Mouse (Mus musculus): ENCODE measurements at regions not wholly inside any gene's neighbourhood (a gene's known extent, or its start where the extent isn't known, plus 50 kb on each side); places are given as distances from the start of the nearest gene placed in this dataset.

GRCm38 (mm10) chr2:117399487-117399886, 56.7 kb upstream of the Rasgrp1 start:
- no peak for DNase-seq (ENCODE audit: low spot score)

- DNase-seq (ENCODE audit: low spot score), result no peak
Measured at GRCm38 (mm10) chr2:117403425-117404175, 60.8 kb upstream of the Rasgrp1 start.

GRCm38 (mm10) chr2:117405453-117405852, 62.7 kb upstream of the Rasgrp1 start:
- DNase-seq (ENCODE audit: low spot score), result no peak

GRCm38 (mm10) chr2:117408241-117408640, 65.4 kb upstream of the Rasgrp1 start:
- DNase-seq (ENCODE audit: low spot score), result no peak

- no peak for DNase-seq (ENCODE audit: low spot score)
Measured at GRCm38 (mm10) chr2:117412045-117412606, 69.3 kb upstream of the Rasgrp1 start.

- DNase-seq (ENCODE audit: low spot score), result peak; percentile 34
Measured at GRCm38 (mm10) chr2:117417229-117417970, 74.6 kb upstream of the Rasgrp1 start.

GRCm38 (mm10) chr2:117418121-117418615, 75.4 kb upstream of the Rasgrp1 start:
- DNase-seq (ENCODE audit: low spot score), result no peak

- no peak for DNase-seq (ENCODE audit: low spot score)
Measured at GRCm38 (mm10) chr2:117418711-117419110, 75.9 kb upstream of the Rasgrp1 start.

GRCm38 (mm10) chr2:117421376-117421775, 78.6 kb upstream of the Rasgrp1 start:
- DNase-seq (ENCODE audit: low spot score), result no peak

GRCm38 (mm10) chr2:117422756-117423155, 80.0 kb upstream of the Rasgrp1 start:
- no peak for DNase-seq (ENCODE audit: low spot score)

GRCm38 (mm10) chr2:117429205-117429604, 86.4 kb upstream of the Rasgrp1 start:
- DNase-seq (ENCODE audit: low spot score), result no peak

- no peak for DNase-seq (ENCODE audit: low spot score)
Measured at GRCm38 (mm10) chr2:117432010-117432409, 89.2 kb upstream of the Rasgrp1 start.

- DNase-seq (ENCODE audit: low spot score), result no peak
Measured at GRCm38 (mm10) chr2:117432923-117433322, 90.1 kb upstream of the Rasgrp1 start.

GRCm38 (mm10) chr2:117433482-117433881, 90.7 kb upstream of the Rasgrp1 start:
- DNase-seq (ENCODE audit: low spot score), result no peak

GRCm38 (mm10) chr2:117438079-117438478, 95.3 kb upstream of the Rasgrp1 start:
- no peak for DNase-seq (ENCODE audit: low spot score)

GRCm38 (mm10) chr2:117438586-117439371, 96.0 kb upstream of the Rasgrp1 start:
- DNase-seq (ENCODE audit: low spot score), result peak; percentile 65

- DNase-seq (ENCODE audit: low spot score), result no peak
Measured at GRCm38 (mm10) chr2:117439372-117440183, 96.8 kb upstream of the Rasgrp1 start.

- no peak for DNase-seq (ENCODE audit: low spot score)
Measured at GRCm38 (mm10) chr2:117440801-117441281, 98.0 kb upstream of the Rasgrp1 start.

GRCm38 (mm10) chr2:117442862-117443261, 100.1 kb upstream of the Rasgrp1 start:
- no peak for DNase-seq (ENCODE audit: low spot score)

- DNase-seq (ENCODE audit: low spot score), result no peak
Measured at GRCm38 (mm10) chr2:117444671-117445070, 101.9 kb upstream of the Rasgrp1 start.

- no peak for DNase-seq (ENCODE audit: low spot score)
Measured at GRCm38 (mm10) chr2:117446876-117447275, 104.1 kb upstream of the Rasgrp1 start.
